Mouse (Mus musculus) spleen, embryonic (tissue): ENCODE results near the gene Gpcpd1.

Experiments
- CTCF ChIA-PET: fragments of 350-600 bp; sonication (Branson Sonifier 250); formaldehyde crosslinking; loops from one replicate; lab custom pipeline; 2022; lab: Charles Lee

Gene Gpcpd1

DNA sequence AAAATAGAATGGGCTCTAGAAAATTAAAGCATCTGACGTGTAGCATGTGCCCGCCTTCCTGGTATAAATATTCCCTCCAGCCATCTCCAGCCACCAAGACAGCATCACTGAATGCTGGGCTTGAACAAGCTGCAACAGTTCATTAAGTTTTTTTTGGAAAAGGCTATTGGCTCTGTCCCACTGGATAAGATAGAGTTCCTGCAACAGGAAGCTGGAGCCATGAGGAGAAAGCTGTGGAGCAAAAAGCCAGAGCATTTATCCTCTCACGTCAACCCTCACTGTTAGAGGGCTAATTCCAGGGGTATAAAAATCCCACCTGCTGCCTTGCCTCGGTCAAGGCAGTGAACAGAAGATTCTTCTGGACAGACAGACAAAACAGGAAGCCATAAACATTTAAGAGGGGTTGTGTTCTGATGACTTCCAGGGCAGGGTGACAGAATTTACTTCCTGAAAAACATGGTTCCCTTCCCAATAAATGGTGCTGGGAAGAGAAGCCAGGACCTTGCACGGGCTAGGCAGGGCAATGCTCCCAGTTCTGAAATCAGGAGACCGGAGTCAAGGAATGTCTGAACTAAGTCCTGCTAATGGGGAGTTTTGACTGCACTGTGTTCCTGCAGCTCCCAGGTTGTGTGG lies 2.5 kb upstream of the Gpcpd1 start:
- CTCF ChIA-PET: no interaction called here

GRCm38 (mm10) chr2:132586006-132586405 lies 1.5 kb downstream of the Gpcpd1 start:
- CTCF ChIA-PET: interaction anchor here (0.7 kb wide), 1 partner anchor 94 kb away, joined by 4 read pairs; no protein-coding TSS in a partner anchor

DNA sequence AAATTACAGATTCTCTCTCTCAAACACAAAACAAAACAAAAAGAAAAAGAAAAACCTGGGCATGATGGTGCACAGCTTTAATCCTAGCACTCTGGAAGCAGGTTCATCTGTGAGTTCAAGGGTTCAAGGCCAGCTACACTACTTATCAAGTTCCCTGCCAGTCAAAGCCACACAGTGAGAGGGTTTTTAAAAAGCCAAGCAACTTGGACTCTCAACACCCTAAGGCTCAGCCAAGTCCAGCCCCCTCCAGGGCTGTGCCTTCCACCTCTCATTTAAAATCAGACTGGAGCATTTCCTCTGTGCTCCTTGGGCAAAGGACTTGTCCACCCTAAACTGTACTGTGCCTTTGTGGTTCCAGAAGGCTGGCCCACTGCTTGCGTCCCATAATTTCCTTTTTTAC lies 3.3 kb downstream of the Gpcpd1 start:
- CTCF ChIA-PET: no interaction called here

DNA sequence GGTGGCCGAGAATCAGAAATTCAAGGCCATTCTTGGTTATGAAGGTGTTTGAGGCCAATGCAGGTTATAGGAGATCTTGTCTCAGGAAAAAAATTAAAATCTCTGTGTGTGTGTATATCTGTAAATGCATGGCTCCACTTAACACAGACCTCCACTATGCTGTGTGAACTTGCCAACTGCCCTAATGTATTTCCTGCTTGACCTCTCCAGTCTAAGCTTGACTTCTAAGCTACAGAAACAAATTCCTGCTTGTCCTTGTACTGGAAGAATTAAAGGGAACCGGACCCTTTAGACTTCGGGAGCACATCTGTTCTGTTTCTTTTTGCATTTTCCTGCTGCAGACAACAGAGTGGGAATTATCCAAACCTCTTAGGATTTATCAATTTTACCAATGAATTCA lies 4.4 kb downstream of the Gpcpd1 start:
- CTCF ChIA-PET: no interaction called here

DNA sequence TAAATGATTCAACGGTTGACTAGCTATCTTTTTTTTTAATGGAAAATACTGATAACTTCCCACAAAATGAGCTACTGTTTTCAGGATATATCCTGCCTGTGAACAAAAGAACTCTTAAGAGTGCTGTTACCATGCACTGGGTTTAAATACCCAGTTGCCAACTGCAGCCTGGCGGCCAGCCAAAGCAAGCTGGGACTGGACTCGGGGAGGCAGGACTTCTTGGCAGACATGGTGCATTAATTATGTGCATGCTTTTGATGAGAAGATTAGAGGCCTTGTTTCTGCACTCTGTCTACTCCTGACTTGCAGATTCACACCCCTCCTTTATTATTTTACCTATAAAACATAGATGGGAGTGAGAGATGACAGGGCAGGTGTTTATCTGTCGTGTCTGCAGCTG lies 5.3 kb downstream of the Gpcpd1 start:
- CTCF ChIA-PET: no interaction called here

DNA sequence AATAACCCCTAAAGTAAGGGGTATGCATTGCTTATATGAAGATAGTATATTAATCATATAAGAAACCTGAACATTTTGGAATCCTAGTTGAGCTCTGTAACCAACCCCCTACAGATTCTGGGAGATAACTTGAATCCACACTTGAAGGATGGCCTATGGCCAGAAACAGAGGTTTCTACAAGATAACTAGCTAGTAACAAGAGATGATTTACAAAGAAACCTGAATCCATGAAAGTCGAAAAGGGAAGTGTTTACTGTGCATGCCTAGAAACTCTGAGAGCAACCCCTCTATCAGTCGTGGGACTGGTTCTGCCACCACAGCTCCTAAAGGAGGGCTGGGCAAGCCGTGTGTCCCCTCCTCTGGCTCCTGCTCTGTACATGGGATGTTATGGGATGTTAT lies 7.8 kb downstream of the Gpcpd1 start:
- CTCF ChIA-PET: interaction anchor here (0.8 kb wide), 1 partner anchor 19 kb away, joined by 3 read pairs; no protein-coding TSS in a partner anchor

DNA sequence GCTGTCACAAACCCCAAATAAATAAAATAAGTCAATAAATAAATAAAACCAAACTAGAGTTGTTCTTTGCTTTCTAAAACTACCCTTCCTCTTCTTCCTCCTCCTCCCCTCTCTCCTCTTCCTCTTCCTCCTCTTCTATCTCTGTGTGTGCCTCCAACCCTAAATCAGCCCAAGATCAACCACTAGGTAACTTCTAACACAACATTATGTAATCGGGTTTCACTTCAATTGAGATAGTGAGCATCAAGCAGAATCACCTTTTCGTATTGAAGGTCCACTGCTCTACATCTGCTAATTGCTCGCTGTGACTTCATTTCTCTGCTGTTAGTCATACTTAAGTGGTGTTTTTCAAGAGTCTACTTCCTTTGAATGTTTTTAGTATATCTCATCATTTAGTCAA lies 8.8 kb downstream of the Gpcpd1 start:
- CTCF ChIA-PET: interaction anchor here (0.8 kb wide), 2 partner anchors 18 kb away, joined by 3 to 6 read pairs; no protein-coding TSS in a partner anchor

DNA sequence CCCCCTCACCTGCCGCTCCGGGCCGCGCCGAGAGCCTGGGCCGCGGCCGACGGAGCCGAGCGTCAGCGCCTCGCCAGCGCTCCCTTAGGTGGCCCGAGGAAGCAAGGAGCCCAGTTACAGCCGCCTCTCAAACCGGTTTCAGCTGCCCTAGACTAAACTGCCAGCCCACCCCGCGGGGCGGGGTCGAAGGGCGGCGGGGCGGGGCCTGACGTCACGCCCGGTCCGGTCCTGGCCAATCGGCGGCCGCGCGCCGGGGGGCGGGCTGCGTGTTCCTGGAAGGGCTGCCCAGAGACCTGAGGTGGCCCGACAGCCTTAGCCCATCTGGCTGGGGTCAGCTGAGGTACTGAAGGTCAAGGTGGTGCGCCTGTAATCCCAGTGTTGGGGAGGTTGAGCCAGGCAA lies 9.5 kb downstream of the Gpcpd1 start:
- CTCF ChIA-PET: interaction anchor here (0.8 to 1.0 kb wide), 2 partner anchors 19 to 109 kb away, joined by 3 to 6 read pairs; partner anchors contain the start of gene Shld1

DNA sequence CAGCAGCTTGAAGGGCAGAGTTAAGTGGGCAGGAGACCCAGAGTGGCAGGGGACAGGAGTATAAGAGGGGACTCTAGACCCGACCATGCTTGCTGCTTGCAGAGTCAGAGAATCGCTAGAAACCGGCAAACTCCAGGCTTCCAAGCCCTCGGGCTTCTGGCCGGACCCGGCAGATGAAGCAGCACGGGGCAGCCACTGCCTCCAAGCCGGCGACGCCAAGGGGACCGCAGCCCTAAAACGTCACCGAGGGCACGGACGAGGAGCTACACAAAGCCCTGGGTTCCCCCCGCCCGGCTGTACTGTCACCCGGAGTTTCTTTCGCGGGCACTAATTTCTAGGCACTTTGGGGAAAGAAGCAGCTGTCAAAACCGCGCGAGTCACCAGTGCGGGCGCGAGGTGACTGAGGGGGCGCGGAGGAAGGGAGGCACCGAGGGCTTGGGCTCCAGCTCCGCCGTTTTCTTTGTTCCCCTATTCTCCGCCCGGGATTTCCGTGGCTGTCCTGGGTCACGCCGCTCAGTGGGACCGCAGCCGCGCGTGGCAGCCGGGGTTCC lies 10.0 kb downstream of the Gpcpd1 start:
- CTCF ChIA-PET: interaction anchor here (0.6 to 1.0 kb wide), 2 partner anchors 79 to 109 kb away, joined by 3 to 5 read pairs; partner anchors contain the start of gene Shld1

- CTCF ChIA-PET: interaction anchor here (0.8 to 1.2 kb wide), 2 partner anchors 111 to 240 kb away, joined by 3 to 4 read pairs; no protein-coding TSS in a partner anchor
Measured at GRCm38 (mm10) chr2:132576522-132577135, 10.9 kb downstream of the Gpcpd1 start.

DNA sequence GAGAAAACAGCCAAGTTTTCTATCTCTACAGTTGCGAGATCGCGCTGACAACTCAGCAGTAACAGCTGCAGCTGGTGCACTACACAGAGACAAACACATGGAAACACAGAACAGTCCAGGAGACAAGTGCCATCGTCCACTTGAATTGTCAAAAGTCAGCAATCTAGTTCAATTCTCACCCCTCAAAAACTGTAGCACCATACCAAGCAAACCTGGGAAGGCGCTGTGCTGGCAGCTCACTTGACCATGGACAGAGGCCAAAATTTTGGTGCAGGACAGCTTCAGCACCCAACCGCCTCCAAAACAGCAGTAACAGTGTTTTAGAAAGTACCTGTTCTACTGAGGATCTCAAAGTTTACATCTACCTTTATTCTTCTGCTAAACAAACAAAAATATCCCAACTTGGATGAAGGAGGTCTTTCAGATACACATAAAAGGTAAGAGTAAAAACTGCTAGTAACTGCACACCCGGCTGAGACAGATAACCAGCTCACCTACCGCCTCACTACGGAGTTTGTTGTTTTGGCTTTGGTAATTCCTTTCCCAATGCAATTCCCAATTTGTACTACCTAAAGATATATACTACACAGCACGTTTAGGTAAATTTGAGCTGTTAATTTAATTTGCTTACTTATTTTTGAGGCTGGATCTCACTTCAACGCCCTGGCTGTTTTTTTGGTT lies 11.6 kb downstream of the Gpcpd1 start:
- CTCF ChIA-PET: interaction anchor here (0.8 to 1.2 kb wide), 2 partner anchors 112 to 241 kb away, joined by 3 to 4 read pairs; no protein-coding TSS in a partner anchor

GRCm38 (mm10) chr2:132575256-132575655 lies 12.3 kb downstream of the Gpcpd1 start:
- CTCF ChIA-PET: no interaction called here

DNA sequence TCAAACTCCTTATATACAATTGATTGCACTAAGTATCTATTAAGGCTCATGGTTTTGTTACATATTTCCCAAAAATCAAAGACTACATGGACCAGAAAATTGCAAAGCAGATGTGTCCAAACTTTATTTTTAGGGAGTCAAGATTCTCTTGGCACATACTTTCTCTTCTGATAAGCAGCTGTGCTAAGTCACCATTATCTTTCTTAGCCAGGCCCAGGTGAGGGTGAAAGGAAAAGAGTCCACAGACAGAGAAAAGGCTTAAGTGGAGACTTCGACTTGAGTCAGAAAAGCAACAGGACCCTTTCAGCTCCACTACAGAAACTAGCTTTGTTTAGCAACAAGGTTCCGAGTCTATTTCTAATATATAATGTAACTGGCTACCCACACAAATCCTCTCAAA lies 14.2 kb downstream of the Gpcpd1 start:
- CTCF ChIA-PET: no interaction called here

DNA sequence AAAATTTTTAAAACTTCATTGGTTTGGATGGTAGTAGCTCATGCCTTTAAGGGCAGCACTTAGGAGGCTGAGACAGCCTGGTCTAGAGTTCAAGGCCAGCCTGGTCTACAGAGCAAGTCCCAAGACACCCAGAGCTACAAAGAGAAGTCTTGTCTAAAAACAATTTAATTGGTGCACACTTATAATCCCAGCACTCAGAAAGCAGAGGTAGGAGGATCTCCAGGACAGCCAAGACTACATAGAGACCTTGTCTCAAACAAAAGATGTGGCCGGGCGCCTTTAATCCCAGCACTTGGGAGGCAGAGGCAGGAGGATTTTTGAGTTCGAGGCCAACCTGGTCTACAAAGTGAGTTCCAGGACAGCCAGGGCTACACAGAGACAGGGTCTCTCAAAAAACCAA lies 14.9 kb downstream of the Gpcpd1 start:
- CTCF ChIA-PET: interaction anchor here (1.0 to 1.8 kb wide), 2 partner anchors 30 to 128 kb away, joined by 3 to 4 read pairs; no protein-coding TSS in a partner anchor

DNA sequence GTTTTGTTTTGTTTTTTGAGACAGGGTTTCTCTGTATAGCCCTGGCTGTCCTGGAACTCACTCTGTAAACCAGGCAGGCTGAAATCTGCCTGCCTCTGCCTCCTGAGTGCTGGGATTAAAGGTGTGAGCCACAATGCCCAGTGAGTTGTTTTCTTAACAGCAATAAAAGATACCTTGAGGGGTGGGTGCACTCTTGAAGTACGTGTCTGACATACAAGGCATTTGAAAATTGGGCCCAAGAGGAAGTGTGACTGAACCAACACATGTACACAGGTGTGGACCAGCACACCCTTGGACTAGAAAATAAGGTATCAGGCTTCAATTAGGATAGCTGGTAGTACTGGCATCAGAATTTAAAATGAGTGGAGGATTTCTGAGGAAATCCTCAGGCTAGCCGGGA lies 16.2 kb downstream of the Gpcpd1 start:
- CTCF ChIA-PET: interaction anchor here (1.8 kb wide), 1 partner anchor 130 kb away, joined by 4 read pairs; no protein-coding TSS in a partner anchor

DNA sequence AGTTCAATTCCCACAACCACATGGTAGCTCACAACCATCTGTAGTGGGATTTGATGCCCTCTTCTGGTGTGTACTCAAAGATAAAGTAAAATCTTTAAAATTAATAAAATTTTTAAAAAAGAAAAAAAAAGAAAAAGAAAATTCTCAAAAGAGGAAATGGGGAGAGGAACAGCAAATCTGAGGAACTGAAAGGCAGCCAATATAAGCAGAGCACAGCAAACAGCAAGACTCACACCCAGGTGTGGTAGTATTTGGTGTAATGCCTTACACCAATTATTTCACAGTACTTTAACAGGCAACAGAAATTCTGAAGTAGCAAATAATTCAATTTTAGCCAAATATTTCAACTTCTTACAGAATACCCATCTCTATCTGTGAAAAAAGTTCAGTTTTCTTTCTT lies 16.7 kb downstream of the Gpcpd1 start:
- CTCF ChIA-PET: interaction anchor here (1.8 kb wide), 1 partner anchor 130 kb away, joined by 4 read pairs; no protein-coding TSS in a partner anchor

DNA sequence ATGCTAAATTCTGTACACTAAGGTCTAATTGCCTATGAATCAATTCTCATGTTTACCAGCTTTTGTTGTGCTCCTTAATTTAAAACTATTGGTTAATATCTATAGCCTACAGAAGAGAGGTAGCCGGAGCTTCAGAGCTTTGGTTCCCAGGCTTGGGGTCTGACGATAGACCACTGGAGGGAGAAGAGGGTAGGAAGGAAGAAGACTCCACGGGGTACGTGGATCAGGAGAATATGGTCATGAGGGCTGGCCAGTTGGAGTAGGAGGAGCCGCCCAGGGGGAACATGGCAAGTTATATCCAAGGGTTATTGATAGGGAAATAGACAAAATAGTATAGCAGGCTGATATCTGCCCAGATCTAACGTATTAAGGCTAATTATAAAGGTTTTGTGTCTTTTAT lies 17.8 kb downstream of the Gpcpd1 start:
- CTCF ChIA-PET: interaction anchor here (1.0 kb wide), 1 partner anchor 52 kb away, joined by 3 read pairs; no protein-coding TSS in a partner anchor

- CTCF ChIA-PET: no interaction called here
Measured at GRCm38 (mm10) chr2:132567414-132567813, 20.1 kb downstream of the Gpcpd1 start.

DNA sequence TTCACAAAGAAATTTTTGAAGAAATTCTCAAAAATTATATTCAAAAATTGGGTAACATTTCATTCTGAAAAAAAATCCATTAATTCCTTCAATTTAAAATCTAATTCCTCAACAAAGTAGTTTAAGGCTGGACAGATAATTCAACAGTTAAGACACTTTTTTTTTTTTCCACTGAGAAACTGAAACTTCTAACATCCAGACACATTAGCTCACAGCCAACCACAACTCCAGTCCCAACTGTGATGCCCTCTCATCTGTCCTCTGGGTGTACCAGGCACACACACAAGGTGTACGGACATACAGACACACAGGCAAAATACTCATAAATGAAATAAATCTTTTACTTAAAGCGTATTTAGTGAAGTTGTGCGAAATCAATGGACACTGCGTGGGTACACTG lies 25.7 kb downstream of the Gpcpd1 start:
- CTCF ChIA-PET: no interaction called here

- CTCF ChIA-PET: no interaction called here
Measured at GRCm38 (mm10) chr2:132527864-132528263, 59.7 kb downstream of the Gpcpd1 start.

GRCm38 (mm10) chr2:132526894-132527532 lies 60.5 kb downstream of the Gpcpd1 start:
- CTCF ChIA-PET: no interaction called here
